Mouse (Mus musculus) megakaryocyte, embryonic 14.5 days (primary cell): ENCODE measurements at regions not wholly inside any gene's neighbourhood (a gene's known extent, or its start where the extent isn't known, plus 50 kb on each side); places are given as distances from the start of the nearest gene placed in this dataset.

Experiments
- FLI1 ChIP-seq: IDR thresholded peaks from 2 replicates; pipeline ENCODE4 v1.6.1; 2012; ENCODE audit warnings: low read length, inconsistent platforms, mixed read lengths
- GATA1 ChIP-seq: IDR thresholded peaks from 3 replicates; pipeline ENCODE4 v1.6.1; 2012; ENCODE audit warnings: mixed read lengths, low read length, inconsistent platforms, borderline replicate concordance

GRCm38 (mm10) chr2:178594177-178594576, 163.8 kb downstream of the Cdh26 start:
- TF ChIP-seq GATA1 (no peak), FLI1 (no peak)
